Mouse (Mus musculus): ENCODE data around the gene Thrb.

DNA sequence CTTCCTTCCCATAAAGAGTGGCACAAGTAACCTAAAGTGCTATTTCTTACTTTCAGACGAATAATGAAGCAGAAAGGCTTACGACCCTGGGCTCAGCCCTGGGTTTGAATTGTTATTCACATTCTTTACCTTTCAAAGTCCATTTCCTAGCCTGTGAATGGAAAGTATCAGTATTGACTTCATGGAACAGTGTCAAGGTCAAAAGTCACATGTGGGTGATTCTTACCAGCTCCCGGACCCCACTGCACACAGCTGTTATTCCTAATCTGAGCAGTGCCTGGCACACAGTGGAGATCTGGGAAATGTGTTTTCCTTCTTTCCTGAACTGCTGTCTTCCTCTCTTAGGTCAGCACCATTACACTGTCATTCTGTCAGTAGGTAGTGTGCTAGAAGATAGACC, 125.3 kb downstream of the Thrb start:
- TF ChIP-seq CTCF (IDR thresholded peaks at IDR 0.05; ENCODE audit: low read depth, low read length) (no peak), POLR2A (IDR thresholded peaks at IDR 0.05; ENCODE audit: insufficient read depth, low read length) (no peak), EP300 (IDR thresholded peaks at IDR 0.05; ENCODE audit: insufficient read depth, low read depth, low read length) (no peak)
